Mouse (Mus musculus): Measurements from ENCODE around the gene Grm1. TPM values are rescaled to one million over a fixed set of nuclear protein-coding genes. Genes with fewer than 3 reads are reported as not detected.

Grm1 gene
- total and polyA plus RNA-seq, 2 experiments from 2014 or later: 13.9 to 29.8 TPM

DNA sequence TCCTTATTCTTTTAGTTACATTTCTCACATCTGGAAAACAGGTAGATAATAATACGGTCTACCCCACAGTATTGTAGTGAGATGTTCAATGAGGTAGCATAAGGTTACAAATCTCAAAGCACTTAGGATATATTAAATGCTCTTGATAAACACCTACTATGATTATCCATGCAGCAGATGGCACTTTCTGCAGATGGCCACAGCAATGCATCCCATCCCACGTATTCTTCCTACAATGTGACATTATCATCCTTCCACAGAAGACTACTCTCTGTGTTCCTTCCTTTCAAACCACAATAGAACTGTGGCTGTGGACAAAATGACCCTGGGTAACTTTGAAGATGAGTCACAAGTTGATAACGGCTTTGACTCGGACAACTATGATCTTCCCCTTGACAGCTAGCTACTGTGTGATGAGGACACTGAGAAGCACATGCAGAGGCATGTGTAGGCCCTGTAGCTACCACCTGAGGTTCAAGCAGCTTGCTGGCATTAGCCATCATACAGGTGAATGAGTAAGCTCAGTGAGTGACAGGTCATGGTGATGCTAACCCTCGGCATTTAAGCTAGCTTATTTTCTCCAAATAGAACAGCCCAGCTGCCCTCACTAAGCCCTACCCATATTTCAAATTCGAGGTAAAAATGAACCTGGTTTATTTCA is 117.5 kb downstream of the Grm1 start:
- Histone ChIP-seq H3K36me3 (ENCODE audit: insufficient read depth, low read length) (no peaks in the 10 kb centered on the region), H3K4me3 (ENCODE audit: low read length) (no peak overlapping the region), H3K4me1 (ENCODE audit: insufficient read depth, low read length) (no peaks in the 10 kb centered on the region), H3K27me3 (ENCODE audit: insufficient read depth, low read length) (no peaks in the 10 kb centered on the region), H3K27ac (no peak overlapping the region), H3K9ac (replicated peaks; ENCODE audit: low read length) (no peak overlapping the region), H3K4me2 (ENCODE audit: low read depth, low read length) (no peak overlapping the region), H3K9me3 (ENCODE audit: low read length) (no peaks in the 10 kb centered on the region)
- no peak for DNase-seq (ENCODE audit: low spot score)
- WGBS: 84% methylated on average over 6 of the region's 6 CpGs
- no peak for ATAC-seq
- no peak for TF ChIP-seq CTCF (IDR thresholded peaks at IDR 0.05; ENCODE audit: low read depth)

DNA sequence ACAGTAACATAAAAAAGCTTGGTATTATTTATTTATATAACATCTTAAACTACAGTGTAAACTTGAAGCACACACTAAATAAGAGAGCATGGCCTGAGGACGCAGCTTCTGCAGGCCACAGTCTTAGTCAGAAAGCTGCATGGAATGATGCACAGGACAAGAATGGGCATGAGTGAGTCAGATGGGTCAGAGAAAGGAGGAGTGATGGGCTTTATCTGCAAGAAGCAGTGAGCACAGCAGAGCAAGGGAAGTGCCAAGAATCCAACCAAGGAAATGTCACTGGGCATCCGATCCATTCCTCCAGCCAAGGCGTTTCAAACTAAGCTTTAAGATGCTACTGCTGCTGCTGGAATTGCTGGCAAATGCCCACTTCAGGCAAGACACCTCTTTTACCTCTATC is 131.6 kb downstream of the Grm1 start:
- ATAC-seq: 0 out of 2 replicates have a peak, but pooled peaks have one; percentile 35

DNA sequence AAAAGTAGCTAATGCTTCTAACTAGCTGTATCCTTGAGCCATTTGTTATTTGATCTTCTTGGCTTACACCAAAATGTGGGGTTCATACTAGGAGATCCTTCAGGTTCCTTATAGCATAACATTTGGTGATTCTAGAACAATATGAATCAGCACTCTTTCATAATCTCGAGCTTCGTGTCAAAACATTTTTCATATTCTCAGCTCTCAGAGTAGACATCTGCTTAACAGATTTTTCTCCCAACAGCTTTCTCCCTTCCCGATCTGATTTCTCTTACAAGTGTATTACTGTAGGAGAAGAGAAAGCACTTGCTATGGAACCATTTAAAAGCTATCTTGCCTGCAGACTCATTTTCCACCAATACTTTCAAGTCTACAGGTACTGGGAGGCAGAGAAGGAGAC is 133.0 kb downstream of the Grm1 start:
- no peaks in the 10 kb centered on the region for H3K4me1 ChIP-seq (ENCODE audit: insufficient read depth, low read length)
- no peak overlapping the region for H3K4me3 ChIP-seq (ENCODE audit: low read length)
- no peak for ATAC-seq
- H3K27ac ChIP-seq: no peak overlapping the region
- H3K9ac ChIP-seq (replicated peaks; ENCODE audit: low read length): no peak overlapping the region
- no peak for TF ChIP-seq CTCF (IDR thresholded peaks at IDR 0.05; ENCODE audit: low read depth)
- no peaks in the 10 kb centered on the region for H3K36me3 ChIP-seq (ENCODE audit: insufficient read depth, low read length)
- H3K4me2 ChIP-seq (ENCODE audit: low read depth, low read length): no peak overlapping the region
- no peaks in the 10 kb centered on the region for H3K27me3 ChIP-seq (ENCODE audit: insufficient read depth, low read length)
- WGBS: 82% methylated on average over 3 of the region's 3 CpGs
- H3K9me3 ChIP-seq (ENCODE audit: low read length): no peaks in the 10 kb centered on the region
- no peak for DNase-seq (ENCODE audit: low spot score)

More for the DNA sequence above, 131.6 kb downstream of the Grm1 start:
- 66% methylated on average over 3 of the region's 3 CpGs for WGBS
- Histone ChIP-seq H3K4me1 (ENCODE audit: insufficient read depth, low read length) (no peaks in the 10 kb centered on the region), H3K4me2 (ENCODE audit: low read depth, low read length) (no peak overlapping the region), H3K36me3 (ENCODE audit: insufficient read depth, low read length) (no peaks in the 10 kb centered on the region), H3K9me3 (ENCODE audit: low read length) (no peaks in the 10 kb centered on the region), H3K27ac (no peak overlapping the region), H3K27me3 (ENCODE audit: insufficient read depth, low read length) (no peaks in the 10 kb centered on the region), H3K4me3 (ENCODE audit: low read length) (no peak overlapping the region), H3K9ac (replicated peaks; ENCODE audit: low read length) (no peak overlapping the region)
- TF ChIP-seq CTCF (IDR thresholded peaks at IDR 0.05; ENCODE audit: low read depth): no peak
- DNase-seq (ENCODE audit: low spot score): no peak

DNA sequence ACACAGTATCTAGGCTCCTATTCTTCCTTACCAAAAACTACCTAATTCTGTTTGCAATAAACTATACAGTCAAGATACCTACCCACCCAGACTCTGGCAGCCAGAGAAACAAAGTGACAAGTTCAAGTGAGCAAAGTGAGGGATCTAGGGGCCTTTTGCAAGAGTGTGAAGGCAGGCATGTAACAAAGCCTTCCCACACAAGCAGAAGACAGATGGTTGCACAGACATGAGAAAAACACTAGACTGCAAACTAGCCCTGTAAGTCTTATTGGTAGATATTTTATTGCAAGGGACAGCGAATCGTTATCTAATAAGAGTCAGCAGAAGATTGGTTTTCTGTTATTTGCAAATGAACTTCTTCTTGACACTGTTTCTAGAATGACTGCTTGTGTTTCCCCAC is 134.6 kb downstream of the Grm1 start:
- H3K27me3 ChIP-seq (ENCODE audit: insufficient read depth, low read length): no peaks in the 10 kb centered on the region
- DNase-seq (ENCODE audit: low spot score): no peak
- no peak for ATAC-seq
- no peak overlapping the region for H3K4me3 ChIP-seq (ENCODE audit: low read length)
- no peaks in the 10 kb centered on the region for H3K9me3 ChIP-seq (ENCODE audit: low read length)
- no peaks in the 10 kb centered on the region for H3K36me3 ChIP-seq (ENCODE audit: insufficient read depth, low read length)
- H3K27ac ChIP-seq: no peak overlapping the region
- no peaks in the 10 kb centered on the region for H3K4me1 ChIP-seq (ENCODE audit: insufficient read depth, low read length)
- TF ChIP-seq CTCF (IDR thresholded peaks at IDR 0.05; ENCODE audit: low read depth): no peak
- 95% methylated on average over 2 of the region's 2 CpGs for WGBS
- H3K4me2 ChIP-seq (ENCODE audit: low read depth, low read length): no peak overlapping the region
- no peak overlapping the region for H3K9ac ChIP-seq (replicated peaks; ENCODE audit: low read length)

DNA sequence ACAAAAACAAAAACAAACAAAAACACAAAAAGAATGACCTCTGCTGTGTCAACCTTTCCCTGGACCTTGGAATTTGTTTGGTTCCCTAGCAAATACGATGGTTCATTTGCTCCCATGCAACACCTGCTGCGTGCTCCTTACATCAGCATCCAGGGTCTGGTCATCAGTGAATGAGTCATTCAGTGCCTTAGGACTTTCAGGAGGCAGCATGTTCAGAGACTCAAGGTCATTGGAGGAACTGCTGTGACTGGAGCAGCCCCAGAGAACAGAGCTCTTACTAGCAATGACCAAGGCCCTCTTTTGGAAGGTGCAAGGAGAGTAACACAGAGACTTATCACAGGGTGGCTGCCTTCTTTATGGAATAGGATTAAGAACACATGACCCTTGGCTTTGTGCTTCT is 138.2 kb downstream of the Grm1 start:
- ATAC-seq (no peak), DNase-seq (ENCODE audit: low spot score) (no peak)
- Histone ChIP-seq H3K27me3 (ENCODE audit: insufficient read depth, low read length) (no peaks in the 10 kb centered on the region), H3K4me1 (ENCODE audit: insufficient read depth, low read length) (no peaks in the 10 kb centered on the region), H3K36me3 (ENCODE audit: insufficient read depth, low read length) (no peaks in the 10 kb centered on the region), H3K4me2 (ENCODE audit: low read depth, low read length) (no peak overlapping the region), H3K4me3 (ENCODE audit: low read length) (no peak overlapping the region), H3K9ac (replicated peaks; ENCODE audit: low read length) (no peak overlapping the region), H3K27ac (no peak overlapping the region), H3K9me3 (ENCODE audit: low read length) (no peaks in the 10 kb centered on the region)
- no peak for TF ChIP-seq CTCF (IDR thresholded peaks at IDR 0.05; ENCODE audit: low read depth)
- WGBS: 81% methylated on average over 2 of the region's 2 CpGs

DNA sequence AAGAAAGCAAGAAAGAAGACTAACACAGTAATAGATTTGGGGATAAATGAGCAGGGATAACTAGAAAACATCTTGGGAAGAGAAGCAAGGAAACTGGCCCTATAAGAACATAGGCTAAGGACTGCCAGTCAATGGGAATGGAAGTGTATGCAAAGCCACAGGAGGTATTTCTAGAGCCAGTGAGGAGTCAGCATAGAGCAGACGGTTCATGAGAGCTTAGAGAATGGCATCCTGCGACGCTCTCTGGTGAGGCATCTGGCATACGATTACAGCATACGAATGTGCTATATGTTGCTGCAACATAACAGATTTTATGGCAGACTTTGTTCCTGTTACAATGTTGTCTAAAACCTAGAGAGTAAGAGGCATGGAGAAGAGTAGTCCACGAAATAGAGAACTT is 139.9 kb downstream of the Grm1 start:
- Histone ChIP-seq H3K27me3 (ENCODE audit: insufficient read depth, low read length) (no peaks in the 10 kb centered on the region), H3K9ac (replicated peaks; ENCODE audit: low read length) (no peak overlapping the region), H3K36me3 (ENCODE audit: insufficient read depth, low read length) (no peaks in the 10 kb centered on the region), H3K27ac (no peak overlapping the region), H3K4me3 (ENCODE audit: low read length) (no peak overlapping the region), H3K9me3 (ENCODE audit: low read length) (no peaks in the 10 kb centered on the region), H3K4me2 (ENCODE audit: low read depth, low read length) (no peak overlapping the region), H3K4me1 (ENCODE audit: insufficient read depth, low read length) (no peaks in the 10 kb centered on the region)
- WGBS: 63% methylated on average over 6 of the region's 6 CpGs
- TF ChIP-seq CTCF (IDR thresholded peaks at IDR 0.05; ENCODE audit: low read depth): no peak
- DNase-seq (ENCODE audit: low spot score): no peak
- no peak for ATAC-seq

DNA sequence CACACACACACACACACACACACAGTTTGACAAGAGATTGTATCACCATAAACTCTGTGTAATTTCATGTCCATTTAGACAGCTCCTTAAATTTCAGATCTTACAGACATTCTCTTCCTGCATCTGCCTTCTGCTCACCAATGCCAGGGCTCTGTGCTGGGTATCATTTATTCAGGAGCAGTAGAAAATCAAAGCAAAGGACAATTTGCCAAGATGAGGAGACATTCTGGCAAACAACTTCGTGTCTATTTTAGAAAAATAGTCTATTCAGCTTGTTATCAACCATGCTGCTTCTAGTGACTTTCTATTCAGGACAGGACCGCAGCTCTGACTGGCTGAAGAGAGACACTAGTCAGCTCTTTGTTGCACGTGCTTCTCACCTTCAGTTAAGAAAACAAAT is 146.3 kb downstream of the Grm1 start:
- no peak for TF ChIP-seq CTCF (IDR thresholded peaks at IDR 0.05; ENCODE audit: low read depth)
- DNase-seq (ENCODE audit: low spot score): no peak

More for the DNA sequence above, 146.3 kb downstream of the Grm1 start:
- no peak overlapping the region for H3K9ac ChIP-seq (replicated peaks; ENCODE audit: low read length)
- no peaks in the 10 kb centered on the region for H3K27me3 ChIP-seq (ENCODE audit: insufficient read depth, low read length)
- H3K4me3 ChIP-seq (ENCODE audit: low read length): no peak overlapping the region
- no peak for ATAC-seq
- H3K9me3 ChIP-seq (ENCODE audit: low read length): no peaks in the 10 kb centered on the region
- no peak overlapping the region for H3K4me2 ChIP-seq (ENCODE audit: low read depth, low read length)
- H3K36me3 ChIP-seq (ENCODE audit: insufficient read depth, low read length): no peaks in the 10 kb centered on the region
- H3K4me1 ChIP-seq (ENCODE audit: insufficient read depth, low read length): no peaks in the 10 kb centered on the region
- 60% methylated on average over 3 of the region's 3 CpGs for WGBS
- H3K27ac ChIP-seq: no peak overlapping the region

All from hindbrain, postnatal 0 days (tissue).